Comparison of ENCODE assay signal across 9 mouse cellular contexts in the genomic region with DNA sequence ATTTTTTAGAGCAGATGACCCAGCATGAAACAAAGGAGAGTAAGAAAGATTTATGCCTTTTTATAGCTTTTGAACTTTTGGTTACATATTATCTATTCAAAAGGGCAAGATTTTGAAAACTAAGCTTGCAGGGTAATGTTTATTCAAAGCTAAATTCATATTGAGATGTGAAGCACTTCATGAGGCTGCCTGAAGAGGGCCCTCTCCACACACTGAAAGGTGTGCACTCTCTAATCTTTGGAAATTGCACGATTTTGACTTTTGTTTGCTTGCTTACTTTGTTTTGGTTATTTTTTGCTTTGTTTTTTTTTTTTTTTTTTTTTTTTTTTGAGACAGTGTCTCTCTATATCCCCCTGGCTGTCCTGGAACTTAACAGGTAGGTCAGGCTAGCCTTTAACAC. TPM values are rescaled to one million over a fixed set of nuclear protein-coding genes. Genes with fewer than 3 reads are reported as not detected.
DNase-seq lines count a peak whose midpoint lies in the region; ATAC-seq and TF ChIP-seq lines count a peak whose summit lies in the region.
"Had no signal": no experiment of that assay in that cellular context is flagged by ENCODE, and none has a peak within 500 bp of the region (broad histone marks: within the 10 kb centered on the region; RNA-seq: fewer than 3 reads in every experiment).

No protein-coding gene starts in this region.

- ATAC-seq in heart, embryonic 11.5 days (replicated peaks; ENCODE audit: insufficient number of reproducible peaks, low FRiP score, low TSS enrichment) = no peak

- no peaks in the 10 kb centered on the region for H3K9me3 ChIP-seq in heart, embryonic 11.5 days (replicated peaks; ENCODE audit: control insufficient read depth, low read length)
- H3K9me3 ChIP-seq: megakaryocyte, embryonic 14.5 days had no signal

- H3K4me2 ChIP-seq in heart, embryonic 11.5 days = no peak overlapping the region

- TF ChIP-seq EP300 in heart, adult 2 months (IDR thresholded peaks at IDR 0.05; ENCODE audit: insufficient read depth, low read depth, low read length) = no peak

- TF ChIP-seq POLR2A in heart, adult 2 months (IDR thresholded peaks at IDR 0.05; ENCODE audit: insufficient read depth, low read depth, low read length) = no peak
- no peak for TF ChIP-seq POLR2A in thymus, adult 2 months (IDR thresholded peaks at IDR 0.05; ENCODE audit: control insufficient read depth, extremely low read depth, insufficient read depth, low read length, poor library complexity)

- 21% methylated on average over 1 of the region's 1 CpGs for WGBS in heart, adult 2 months
- 26% methylated on average over 1 of the region's 1 CpGs for WGBS in heart, embryonic 11.5 days (ENCODE audit: insufficient replicate concordance)
- WGBS in thymus, adult 2 months = 14% methylated on average over 1 of the region's 1 CpGs

- peak; percentile 68 for TF ChIP-seq CTCF in heart, adult 2 months (IDR thresholded peaks at IDR 0.05)
- no peak for TF ChIP-seq CTCF in thymus, adult 2 months (IDR thresholded peaks at IDR 0.05; ENCODE audit: borderline replicate concordance, control insufficient read depth, extremely low read depth, insufficient read depth, low read length, poor library complexity)

- no peak overlapping the region for H3K9ac ChIP-seq in heart, adult 2 months (ENCODE audit: low read depth, low read length)
- no peak overlapping the region for H3K9ac ChIP-seq in heart, embryonic 11.5 days (ENCODE audit: low read depth, low read length)

- H3K79me2 ChIP-seq in heart, adult 2 months (replicated peaks; ENCODE audit: control insufficient read depth, insufficient read depth, low read length) = no peaks in the 10 kb centered on the region

- no peaks in the 10 kb centered on the region for H3K4me1 ChIP-seq in heart, adult 2 months (ENCODE audit: control insufficient read depth, insufficient read depth, low read length)
- H3K4me1 ChIP-seq in heart, embryonic 11.5 days (ENCODE audit: control insufficient read depth, insufficient read depth, low read length) = peaks cover 8% of the 10 kb centered on the region; the same call in 1 of the 2 replicates
- peaks cover 13% of the 10 kb centered on the region for H3K4me1 ChIP-seq in thymus, adult 2 months (replicated peaks; ENCODE audit: control insufficient read depth, insufficient read depth, low read length)

- no peak for DNase-seq in heart, adult 2 months
- peak; percentile 65 for DNase-seq in thymus, adult 2 months
- DNase-seq in thymus, adult 18-20 months = no peak
- peak; percentile 53 to 81 for DNase-seq in kidney, postnatal 36 days
- DNase-seq in frontal cortex, postnatal 25 days (ENCODE audit: low spot score in 2 of 2) = no peak
- DNase-seq in left cerebral cortex, postnatal 25 days (ENCODE audit: low spot score in 2 of 2) = no peak
- DNase-seq in heart, postnatal 25 days (ENCODE audit: low spot score) = no peak

- H3K36me3 ChIP-seq in heart, adult 2 months (ENCODE audit: control insufficient read depth, insufficient read depth, low read length) = peaks cover 2% of the 10 kb centered on the region; the same call in 1 of the 2 replicates
- no peaks in the 10 kb centered on the region; the same call in 1 of the 2 replicates for H3K36me3 ChIP-seq in heart, embryonic 11.5 days (ENCODE audit: control insufficient read depth, insufficient read depth, low read length)
- H3K36me3 ChIP-seq in thymus, adult 2 months (ENCODE audit: control insufficient read depth, insufficient read depth, low read length) = no peaks in the 10 kb centered on the region

- H3K27me3 ChIP-seq in heart, adult 2 months (ENCODE audit: control insufficient read depth, insufficient read depth, low read length) = no peaks in the 10 kb centered on the region
- H3K27me3 ChIP-seq in heart, embryonic 11.5 days (ENCODE audit: control insufficient read depth, insufficient read depth, low read length) = no peaks in the 10 kb centered on the region
- H3K27me3 ChIP-seq in thymus, adult 2 months (ENCODE audit: control insufficient read depth, insufficient read depth, low read length) = no peaks in the 10 kb centered on the region
- H3K27me3 ChIP-seq: megakaryocyte, embryonic 14.5 days had no signal

- intact Hi-C loops in heart, adult 2 months (cut with DNase I) = no loop called here
- intact Hi-C loops in left cerebral cortex, postnatal 25 days (cut with DNase I) = no loop called here
- intact Hi-C loops in heart, postnatal 25 days (cut with DNase I) = no loop called here

- no peak overlapping the region for H3K4me3 ChIP-seq in heart, adult 2 months
- no peak overlapping the region for H3K4me3 ChIP-seq in heart, embryonic 11.5 days (ENCODE audit: low read depth, low read length)
- H3K4me3 ChIP-seq in thymus, adult 2 months (ENCODE audit: control insufficient read depth, insufficient read depth, low read length) = no peak overlapping the region
- H3K4me3 ChIP-seq: megakaryocyte, embryonic 14.5 days had no signal

- no peak overlapping the region for H3K27ac ChIP-seq in heart, adult 2 months
- no peak overlapping the region for H3K27ac ChIP-seq in heart, embryonic 11.5 days (ENCODE audit: low read depth, low read length)
- H3K27ac ChIP-seq in thymus, adult 2 months (ENCODE audit: control insufficient read depth, insufficient read depth, low read length) = no peak overlapping the region

RNA-seq across cellular contexts. Expression of gene Cdc14b, which starts 24.7 kb away (rescaled TPM):
- total RNA-seq in heart, adult 2 months (2021) = 1 to 10 TPM; 8.7 to 8.8 TPM
- 8.2 and 19.8 TPM in 2 replicates for polyA plus RNA-seq in heart, adult 2 months (2012; rRNA removed)
- polyA plus RNA-seq in heart, embryonic 11.5 days (2014; fragmentation: Nextera tagmentation; extraction: Ambion mirVana) = 21.6 and 29.5 TPM in 2 replicates
- 3.2 and 4.7 TPM in 2 replicates for polyA plus RNA-seq in thymus, adult 2 months (2012; rRNA removed)
- total RNA-seq in left cerebral cortex, postnatal 25 days (2021) = 10 to 100 TPM in 1 of 2 experiments, 1 to 10 TPM in 1; 9.8 to 10.3 TPM
- total RNA-seq in heart, postnatal 25 days (2021) = 1 to 10 TPM; 7.0 to 9.0 TPM

Comparison
In these comparisons a context has a peak if more than half of its experiments do, and no peak if none do; other contexts are left out.
1. DNase-seq: peak in thymus, adult 2 months (single experiment) and kidney, postnatal 36 days (2 of 2); none in heart, adult 2 months (0 of 2), thymus, adult 18-20 months (0 of 2), frontal cortex, postnatal 25 days (0 of 2), left cerebral cortex, postnatal 25 days (0 of 2) and heart, postnatal 25 days (single experiment).